Mouse (Mus musculus): ENCODE measurements around the gene Plekha7. TPM values are rescaled to one million over a fixed set of nuclear protein-coding genes. Genes with fewer than 3 reads are reported as not detected.

The Plekha7 gene
- polyA plus RNA-seq, 1 experiment = 38.2 TPM

DNA sequence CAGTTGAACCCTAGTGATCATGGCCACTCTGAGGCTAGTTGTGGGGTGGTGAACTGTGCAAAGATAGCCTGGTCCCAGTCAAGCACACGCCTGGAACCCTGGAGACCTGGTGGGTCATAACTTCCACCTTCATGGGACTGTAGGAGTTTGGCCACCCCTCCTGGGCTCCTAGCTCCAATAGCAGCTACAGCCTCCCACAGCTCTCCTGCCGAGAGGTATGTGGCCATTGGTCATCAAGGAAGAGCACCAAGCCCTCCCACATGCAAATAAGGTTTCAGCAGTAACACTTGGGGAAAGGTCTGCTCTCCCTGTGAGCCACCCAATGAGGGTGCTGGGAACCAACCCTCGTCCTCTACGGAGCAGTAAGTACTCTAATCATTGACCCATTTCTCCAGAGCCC, 55.7 kb downstream of the Plekha7 start:
- TF ChIP-seq CTCF (IDR thresholded peaks at IDR 0.05; ENCODE audit: extremely low read depth, insufficient read length, insufficient replicate concordance, low read depth, low read length) = no peak
- TF ChIP-seq POLR2A (IDR thresholded peaks at IDR 0.05; ENCODE audit: low read depth, low read length) = no peak
- H3K36me3 ChIP-seq (ENCODE audit: control insufficient read depth, insufficient read depth, low read length) = no peaks in the 10 kb centered on the region; the same call in 1 of the 2 replicates
- WGBS = 77% methylated on average over 4 of the region's 4 CpGs
- H3K27ac ChIP-seq (ENCODE audit: insufficient read depth, low read depth, low read length) = no peak overlapping the region
- no peaks in the 10 kb centered on the region for H3K27me3 ChIP-seq (ENCODE audit: control insufficient read depth, insufficient read depth, low read length)
- H3K4me1 ChIP-seq (ENCODE audit: control insufficient read depth, insufficient read depth, insufficient read length, low read length) = peaks cover 6% of the 10 kb centered on the region; the same call in 1 of the 2 replicates
- H3K4me3 ChIP-seq (ENCODE audit: low read depth, low read length) = no peak overlapping the region

DNA sequence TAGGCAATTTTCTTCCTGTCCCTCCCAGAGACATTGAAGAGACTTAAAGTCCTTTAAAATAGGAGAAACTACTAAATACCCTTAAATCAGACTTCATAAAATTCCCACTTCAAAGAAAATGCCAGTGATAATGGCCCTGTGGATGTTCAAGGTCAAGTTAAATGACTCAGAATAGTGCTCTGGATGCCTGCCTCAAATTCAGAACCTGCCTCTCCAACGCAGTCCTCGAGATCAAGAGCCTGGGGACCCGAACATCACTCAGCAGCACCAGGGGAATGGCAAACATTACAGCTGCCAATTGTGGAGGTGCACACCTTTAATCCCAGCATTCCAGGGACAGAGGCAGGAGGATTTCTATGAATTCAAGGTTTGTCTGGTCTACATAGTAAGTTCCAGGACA, 56.7 kb downstream of the Plekha7 start:
- WGBS = 71% methylated on average over 3 of the region's 3 CpGs
- Histone ChIP-seq H3K36me3 (ENCODE audit: control insufficient read depth, insufficient read depth, low read length) (no peaks in the 10 kb centered on the region; the same call in 1 of the 2 replicates), H3K27me3 (ENCODE audit: control insufficient read depth, insufficient read depth, low read length) (no peaks in the 10 kb centered on the region), H3K4me1 (ENCODE audit: control insufficient read depth, insufficient read depth, insufficient read length, low read length) (peaks cover 6% of the 10 kb centered on the region), H3K4me3 (ENCODE audit: low read depth, low read length) (no peak overlapping the region), H3K27ac (ENCODE audit: insufficient read depth, low read depth, low read length) (no peak overlapping the region)
- TF ChIP-seq POLR2A (IDR thresholded peaks at IDR 0.05; ENCODE audit: low read depth, low read length) = no peak
- TF ChIP-seq CTCF (IDR thresholded peaks at IDR 0.05; ENCODE audit: extremely low read depth, insufficient read length, insufficient replicate concordance, low read depth, low read length) = no peak

GRCm38 (mm10) chr7:116248536-116248935, 59.6 kb downstream of the Plekha7 start:
- Histone ChIP-seq H3K36me3 (ENCODE audit: control insufficient read depth, insufficient read depth, low read length) (no peaks in the 10 kb centered on the region; the same call in 1 of the 2 replicates), H3K4me1 (ENCODE audit: control insufficient read depth, insufficient read depth, insufficient read length, low read length) (peaks cover 2% of the 10 kb centered on the region), H3K4me3 (ENCODE audit: low read depth, low read length) (no peak overlapping the region), H3K27me3 (ENCODE audit: control insufficient read depth, insufficient read depth, low read length) (no peaks in the 10 kb centered on the region), H3K27ac (ENCODE audit: insufficient read depth, low read depth, low read length) (no peak overlapping the region)
- 96% methylated on average over 11 of the region's 11 CpGs for WGBS
- TF ChIP-seq POLR2A (IDR thresholded peaks at IDR 0.05; ENCODE audit: low read depth, low read length) = no peak
- no peak for TF ChIP-seq CTCF (IDR thresholded peaks at IDR 0.05; ENCODE audit: extremely low read depth, insufficient read length, insufficient replicate concordance, low read depth, low read length)

- Histone ChIP-seq H3K4me3 (ENCODE audit: low read depth, low read length) (no peak overlapping the region), H3K27me3 (ENCODE audit: control insufficient read depth, insufficient read depth, low read length) (no peaks in the 10 kb centered on the region), H3K27ac (ENCODE audit: insufficient read depth, low read depth, low read length) (no peak overlapping the region), H3K4me1 (ENCODE audit: control insufficient read depth, insufficient read depth, insufficient read length, low read length) (peaks cover 2% of the 10 kb centered on the region), H3K36me3 (ENCODE audit: control insufficient read depth, insufficient read depth, low read length) (no peaks in the 10 kb centered on the region; the same call in 1 of the 2 replicates)
- TF ChIP-seq POLR2A (IDR thresholded peaks at IDR 0.05; ENCODE audit: low read depth, low read length) = no peak
- WGBS = 10% methylated on average over 7 of the region's 7 CpGs
Observed at GRCm38 (mm10) chr7:116247377-116247729, 60.8 kb downstream of the Plekha7 start.

DNA sequence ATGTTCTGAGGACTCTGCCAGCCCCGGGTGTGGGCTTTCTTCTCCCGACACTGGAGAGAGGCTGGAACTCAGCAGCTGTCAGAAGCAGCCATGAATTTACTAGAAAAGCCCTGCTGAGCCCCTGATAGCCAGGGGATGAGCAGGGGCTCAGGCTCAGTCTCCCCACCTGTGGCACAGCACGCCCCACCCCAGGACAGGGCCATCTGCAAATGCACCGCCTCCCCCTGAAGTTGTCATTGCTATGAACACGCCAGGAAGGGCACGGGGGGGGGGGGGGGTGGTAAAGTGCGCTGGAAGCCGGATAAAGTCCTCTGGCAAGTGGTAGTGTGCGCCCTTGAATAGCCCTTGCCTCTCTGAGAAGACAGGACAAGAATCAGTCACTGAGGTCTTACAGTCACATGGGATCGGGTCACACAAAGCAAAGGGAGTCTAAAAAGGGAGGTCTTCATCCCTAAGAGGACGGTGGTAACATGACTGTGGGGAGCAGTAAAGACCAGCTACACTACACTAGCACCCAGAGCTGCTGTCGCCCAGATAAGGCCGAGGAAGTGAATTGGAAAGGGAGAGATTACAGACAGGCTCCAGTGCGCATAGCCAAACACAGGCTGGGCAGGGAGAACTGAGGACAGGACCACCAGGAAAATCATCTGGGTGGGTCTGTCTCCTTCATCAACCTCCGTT, 61.3 kb downstream of the Plekha7 start:
- Histone ChIP-seq H3K36me3 (ENCODE audit: control insufficient read depth, insufficient read depth, low read length) (no peaks in the 10 kb centered on the region; the same call in 1 of the 2 replicates), H3K4me3 (ENCODE audit: low read depth, low read length) (0 out of 2 replicates have a peak overlapping the region, but pooled peaks have one; percentile 12), H3K27ac (ENCODE audit: insufficient read depth, low read depth, low read length) (no peak overlapping the region), H3K4me1 (ENCODE audit: control insufficient read depth, insufficient read depth, insufficient read length, low read length) (peaks cover 2% of the 10 kb centered on the region), H3K27me3 (ENCODE audit: control insufficient read depth, insufficient read depth, low read length) (no peaks in the 10 kb centered on the region)
- 18% methylated on average over 15 of the region's 15 CpGs for WGBS
- no peak for TF ChIP-seq POLR2A (IDR thresholded peaks at IDR 0.05; ENCODE audit: low read depth, low read length)
- TF ChIP-seq CTCF (IDR thresholded peaks at IDR 0.05; ENCODE audit: extremely low read depth, insufficient read length, insufficient replicate concordance, low read depth, low read length) = no peak

DNA sequence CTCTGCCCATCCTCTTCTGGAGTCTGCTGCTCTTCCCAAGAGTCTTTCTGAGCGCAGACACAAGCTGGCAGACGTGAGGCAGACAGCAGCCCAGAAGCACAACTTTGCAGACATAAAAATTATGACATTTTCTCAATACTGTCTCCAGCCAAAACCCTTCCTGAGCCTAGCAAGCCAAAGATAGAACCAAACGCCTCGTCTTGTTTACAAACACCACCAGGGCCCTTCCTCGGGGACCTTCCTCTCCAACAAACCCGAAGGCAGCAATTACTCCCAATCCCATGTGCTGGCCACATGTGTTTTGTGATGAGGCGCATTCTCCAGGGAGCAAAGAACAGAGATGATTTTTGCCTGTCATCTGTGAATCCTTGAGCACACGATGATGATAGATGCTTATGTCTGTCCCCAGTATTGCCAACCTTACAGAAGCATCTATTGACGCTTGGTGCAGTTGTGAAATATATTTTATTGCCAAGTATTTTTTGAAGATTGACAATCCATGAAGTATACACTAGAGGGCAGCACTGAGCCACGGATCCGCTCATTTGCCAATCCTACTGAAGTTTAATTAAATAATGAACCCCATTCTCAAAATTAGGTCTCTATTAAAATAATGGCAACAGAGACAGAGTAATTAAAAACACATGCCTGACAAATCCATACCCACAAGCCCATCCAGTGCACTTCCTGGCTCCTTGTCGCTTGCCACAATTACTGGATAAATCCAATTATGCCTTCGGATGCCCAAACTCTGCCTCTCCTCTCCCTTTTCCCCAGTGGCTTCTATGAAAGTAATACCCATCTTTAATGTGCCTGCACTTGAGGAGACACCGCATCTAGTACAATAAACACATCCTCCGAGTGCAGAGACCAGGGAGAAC, 62.1 kb downstream of the Plekha7 start:
- TF ChIP-seq POLR2A (IDR thresholded peaks at IDR 0.05; ENCODE audit: low read depth, low read length) (no peak), CTCF (IDR thresholded peaks at IDR 0.05; ENCODE audit: extremely low read depth, insufficient read length, insufficient replicate concordance, low read depth, low read length) (no peak; the same call in 1 of the 2 replicates)
- WGBS = 35% methylated on average over 15 of the region's 15 CpGs
- Histone ChIP-seq H3K36me3 (ENCODE audit: control insufficient read depth, insufficient read depth, low read length) (no peaks in the 10 kb centered on the region), H3K4me3 (ENCODE audit: low read depth, low read length) (no peak overlapping the region), H3K27me3 (ENCODE audit: control insufficient read depth, insufficient read depth, low read length) (no peaks in the 10 kb centered on the region), H3K4me1 (ENCODE audit: control insufficient read depth, insufficient read depth, insufficient read length, low read length) (peaks cover 2% of the 10 kb centered on the region), H3K27ac (ENCODE audit: insufficient read depth, low read depth, low read length) (no peak overlapping the region)

Data from small intestine, adult 2 months (tissue).